Mouse (Mus musculus): ENCODE results near the gene Rab17.

The Rab17 gene

DNA sequence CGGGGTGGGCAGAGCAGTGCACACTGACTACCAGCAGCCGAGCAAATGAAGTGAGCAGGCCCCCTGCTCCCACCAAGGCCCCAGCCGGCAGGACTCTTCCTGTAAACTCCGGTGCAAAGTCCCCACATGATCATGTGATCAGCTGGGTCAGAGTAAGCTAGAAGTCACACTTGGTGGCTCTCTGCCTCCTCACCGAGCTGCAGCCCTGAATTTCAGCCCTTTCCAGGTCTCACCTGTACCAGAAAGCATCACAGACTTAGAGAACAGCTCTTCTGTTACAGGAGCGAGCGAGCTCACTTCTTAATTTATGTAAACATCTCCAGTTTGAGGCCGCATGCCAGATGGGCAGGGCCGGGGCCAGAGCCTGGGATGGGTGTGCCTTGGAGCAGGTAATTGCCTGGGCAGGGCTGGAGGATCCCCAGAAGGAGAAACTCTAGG is at the start of gene Rab17:
Rab17 (minus strand) TSS at position 315 of the 438 bp plus-strand sequence.
- in situ Hi-C loops (cut with MboI; ENCODE audit: unreplicated experiment in 2 of 2): loop anchor here in 1 of 2 experiments (25.0 kb wide), 3 partner anchors 307 to 518 kb away; partner anchors contain the start of genes Erfe, Klhl30 and Traf3ip1

DNA sequence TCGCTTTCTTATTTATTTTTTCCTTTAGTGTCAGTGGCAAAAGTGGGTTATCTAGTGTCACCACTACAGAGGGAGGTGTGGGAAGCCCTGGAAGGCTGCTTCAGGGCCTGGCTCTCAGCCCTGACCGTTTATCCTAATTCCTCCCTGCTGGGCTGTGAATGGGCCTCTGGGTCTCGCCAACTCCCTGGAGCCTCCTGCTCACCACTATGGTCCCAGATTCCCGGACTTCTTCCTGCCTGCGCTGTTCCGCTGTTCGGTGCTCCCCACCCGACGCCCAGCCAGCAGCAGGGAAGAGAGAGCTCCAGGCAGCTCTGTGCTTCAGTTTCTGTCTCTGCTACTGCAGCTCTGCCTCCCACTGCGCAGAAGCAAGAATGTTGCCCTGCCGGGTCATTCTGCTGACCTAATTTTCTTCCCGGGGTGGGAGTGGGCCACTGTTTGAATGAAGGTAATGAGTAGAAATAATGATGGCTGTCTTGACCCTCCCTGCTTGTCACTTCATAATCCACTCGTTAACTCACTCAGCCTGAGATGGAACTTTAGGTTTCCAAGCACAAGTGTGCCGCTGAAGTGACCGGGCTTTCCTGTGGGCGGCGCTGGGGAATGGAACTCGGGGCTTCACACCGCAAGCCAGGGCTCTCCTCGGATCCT is 47.8 kb upstream of the Rab17 start:
- in situ Hi-C loops (cut with MboI; ENCODE audit: unreplicated experiment in 2 of 2): no loop called here

DNA sequence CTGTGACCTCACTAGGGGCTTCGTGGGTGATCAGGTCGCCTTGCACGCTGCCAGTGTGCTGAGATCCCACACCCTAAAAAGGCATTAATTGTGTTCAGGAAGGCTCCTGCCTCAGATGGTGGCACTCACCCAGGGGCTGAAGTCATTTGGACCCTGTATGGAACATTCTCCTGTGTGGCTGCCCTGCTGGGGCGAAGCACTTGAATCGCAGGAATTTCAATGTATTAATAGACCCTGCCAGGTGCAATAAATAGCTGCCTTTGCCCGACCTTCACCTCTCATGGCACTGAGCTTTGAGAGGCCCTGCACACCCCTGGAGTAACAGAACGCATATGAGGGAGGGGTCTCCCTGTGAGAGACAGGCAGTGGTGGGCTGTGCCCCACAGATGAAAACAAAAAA is 46.1 kb upstream of the Rab17 start:
- in situ Hi-C loops (cut with MboI; ENCODE audit: unreplicated experiment in 2 of 2): no loop called here

- in situ Hi-C loops (cut with MboI; ENCODE audit: unreplicated experiment in 2 of 2): no loop called here
These were observed 44.3 kb upstream of the Rab17 start for GRCm38 (mm10) chr1:91013803-91014202.

- in situ Hi-C loops (cut with MboI; ENCODE audit: unreplicated experiment in 2 of 2): no loop called here
These were observed 41.9 kb upstream of the Rab17 start for GRCm38 (mm10) chr1:91011336-91011735.

DNA sequence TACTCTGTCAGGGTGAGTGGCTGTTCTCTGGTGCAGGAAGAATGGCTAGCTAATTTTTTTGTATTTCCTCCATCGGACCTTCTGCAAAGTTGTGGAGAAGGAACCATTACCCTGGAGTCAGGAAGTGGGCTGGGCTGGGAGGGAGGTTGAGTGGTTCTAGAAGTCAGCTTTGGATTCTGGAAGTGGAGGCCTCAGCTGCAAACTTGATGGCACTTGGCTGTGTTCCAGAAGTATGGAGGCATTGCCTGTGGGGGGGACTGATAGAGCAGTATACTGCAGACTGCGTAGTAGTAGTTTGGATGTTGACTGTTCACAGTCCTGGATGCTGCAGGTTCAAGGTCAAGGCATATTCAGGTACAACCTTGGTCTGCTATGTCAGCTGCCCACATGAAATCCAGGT is 41.3 kb upstream of the Rab17 start:
- in situ Hi-C loops (cut with MboI; ENCODE audit: unreplicated experiment in 2 of 2): no loop called here

- in situ Hi-C loops (cut with MboI; ENCODE audit: unreplicated experiment in 2 of 2): no loop called here
These were observed 40.8 kb upstream of the Rab17 start for GRCm38 (mm10) chr1:91010216-91010615.

DNA sequence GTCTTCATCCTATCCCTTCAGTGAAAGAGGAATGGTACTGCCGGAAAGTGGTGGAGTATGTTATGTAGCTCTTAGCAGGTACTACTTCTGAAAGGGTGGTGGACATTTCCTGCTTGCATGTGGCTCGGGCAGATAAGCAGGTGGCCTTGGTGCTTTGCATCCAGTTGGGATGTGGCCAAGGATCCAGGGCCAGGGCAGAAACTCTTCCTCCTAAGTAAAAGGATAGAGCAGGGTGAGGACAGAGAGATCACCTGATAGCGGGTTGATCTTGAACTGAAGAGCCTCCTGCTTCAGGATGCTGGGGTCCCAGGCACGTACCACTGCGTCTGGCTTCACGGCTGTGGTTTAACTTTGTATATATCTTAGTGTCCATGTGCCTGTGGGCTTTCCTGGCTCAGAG is 39.8 kb upstream of the Rab17 start:
- in situ Hi-C loops (cut with MboI; ENCODE audit: unreplicated experiment in 2 of 2): no loop called here

GRCm38 (mm10) chr1:91008746-91009145 is 39.3 kb upstream of the Rab17 start:
- in situ Hi-C loops (cut with MboI; ENCODE audit: unreplicated experiment in 2 of 2): no loop called here

GRCm38 (mm10) chr1:91008147-91008682 is 38.8 kb upstream of the Rab17 start:
- in situ Hi-C loops (cut with MboI; ENCODE audit: unreplicated experiment in 2 of 2): no loop called here

- in situ Hi-C loops (cut with MboI; ENCODE audit: unreplicated experiment in 2 of 2): no loop called here
These were observed 37.2 kb upstream of the Rab17 start for GRCm38 (mm10) chr1:91006708-91007107.

GRCm38 (mm10) chr1:91006037-91006436 is 36.6 kb upstream of the Rab17 start:
- in situ Hi-C loops (cut with MboI; ENCODE audit: unreplicated experiment in 2 of 2): no loop called here

DNA sequence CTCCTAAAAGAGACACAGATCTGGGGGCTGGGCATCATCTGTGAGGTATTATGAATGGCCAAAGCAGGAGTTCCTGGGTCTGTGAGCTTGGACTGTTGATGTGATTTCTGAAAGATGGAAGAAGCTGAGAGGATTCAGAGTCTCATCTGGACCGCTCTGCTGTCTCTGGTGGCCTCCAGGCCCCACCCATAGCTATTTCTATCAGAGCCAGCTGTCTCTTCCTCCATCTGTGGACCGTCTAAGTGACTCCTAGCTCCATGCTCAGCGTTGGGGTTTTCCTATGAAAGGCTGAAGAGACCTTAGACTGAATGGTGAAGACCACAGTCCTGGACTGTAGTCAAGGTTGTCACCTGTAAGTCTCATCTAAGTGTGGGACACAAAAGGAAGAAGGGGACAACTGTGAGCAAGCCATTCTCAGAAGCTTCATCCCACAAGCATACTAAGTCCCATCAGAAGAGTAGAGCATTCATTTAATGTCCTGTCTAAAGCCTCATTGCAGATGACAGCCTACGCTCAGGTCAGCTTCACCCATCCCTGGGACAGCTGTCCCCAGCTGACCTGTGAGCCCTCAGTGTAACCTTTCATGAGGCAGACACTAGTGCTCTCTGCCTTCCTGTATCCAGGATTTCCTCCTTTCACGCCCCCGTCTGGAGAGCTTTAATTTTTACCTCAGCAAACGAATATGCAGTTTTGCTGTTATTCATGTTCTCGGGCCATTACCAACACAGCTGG is 34.2 kb upstream of the Rab17 start:
- in situ Hi-C loops (cut with MboI; ENCODE audit: unreplicated experiment in 2 of 2): no loop called here

GRCm38 (mm10) chr1:91002641-91003040 is 33.2 kb upstream of the Rab17 start:
- in situ Hi-C loops (cut with MboI; ENCODE audit: unreplicated experiment in 2 of 2): no loop called here

GRCm38 (mm10) chr1:91001871-91002539 is 32.5 kb upstream of the Rab17 start:
- in situ Hi-C loops (cut with MboI; ENCODE audit: unreplicated experiment in 2 of 2): no loop called here

- in situ Hi-C loops (cut with MboI; ENCODE audit: unreplicated experiment in 2 of 2): no loop called here
These were observed 31.6 kb upstream of the Rab17 start for GRCm38 (mm10) chr1:91001101-91001500.

- in situ Hi-C loops (cut with MboI; ENCODE audit: unreplicated experiment in 2 of 2): no loop called here
These were observed 30.6 kb upstream of the Rab17 start for GRCm38 (mm10) chr1:90999911-91000601.

DNA sequence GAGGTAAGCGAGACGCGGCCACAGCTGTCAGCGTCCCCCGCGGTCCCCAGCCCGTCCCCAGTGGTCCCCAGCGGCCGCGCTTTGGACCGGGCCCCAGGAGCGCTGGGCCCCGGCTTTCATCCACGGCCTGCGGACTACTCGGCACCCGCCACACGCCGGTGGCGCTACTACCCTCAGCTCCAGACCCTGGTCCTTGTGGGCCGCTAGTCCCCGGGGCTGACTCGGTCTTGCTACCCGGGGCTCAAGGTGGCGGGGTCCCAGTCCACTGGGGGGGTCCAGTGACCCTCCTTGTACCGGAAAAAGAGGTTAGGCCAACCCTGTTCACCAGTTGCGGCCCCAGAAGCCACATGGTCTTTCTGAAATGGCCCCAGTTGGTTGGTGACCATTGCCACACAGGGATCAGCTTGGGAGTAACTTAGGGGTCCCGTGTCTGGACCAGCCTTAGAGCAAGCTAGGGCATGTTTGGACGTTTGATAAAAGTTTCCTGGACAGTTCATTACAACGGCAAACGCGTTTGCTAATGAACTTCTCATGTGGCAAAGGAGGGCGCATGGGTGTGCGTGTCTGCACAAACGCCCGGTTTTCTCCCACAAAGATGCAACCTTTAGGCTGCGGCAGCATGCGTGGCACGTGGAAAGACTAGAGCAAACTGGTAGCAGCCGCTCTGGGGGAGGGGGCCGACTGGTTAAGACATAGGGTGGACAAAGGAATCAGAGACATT is 29.6 kb upstream of the Rab17 start:
- in situ Hi-C loops (cut with MboI; ENCODE audit: unreplicated experiment in 2 of 2): no loop called here

GRCm38 (mm10) chr1:90998268-90998890 is 28.9 kb upstream of the Rab17 start, which contains the start of gene Lrrfip1:
TSS of gene Lrrfip1 (plus strand) at chr1:90998737.
- in situ Hi-C loops (cut with MboI; ENCODE audit: unreplicated experiment in 2 of 2): no loop called here

DNA sequence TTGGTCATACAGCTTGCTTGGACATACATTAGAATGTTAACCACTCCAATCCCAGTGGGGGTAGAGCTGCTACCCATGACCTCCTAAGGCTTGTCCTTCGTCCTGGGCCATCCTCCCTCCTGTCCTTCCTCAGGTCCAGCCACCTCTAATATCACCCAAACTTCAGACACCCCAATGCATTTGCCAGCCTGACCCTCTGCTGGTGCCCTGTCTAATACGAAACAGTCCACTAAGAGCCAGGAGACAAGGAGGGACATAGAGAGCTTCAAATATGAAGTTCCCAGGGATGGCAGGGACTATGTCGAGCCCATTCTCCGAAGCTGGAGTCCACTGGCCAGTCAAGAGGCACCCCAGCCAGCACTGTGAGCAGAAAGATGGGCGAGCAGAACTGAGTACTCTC is 28.2 kb upstream of the Rab17 start:
- in situ Hi-C loops (cut with MboI; ENCODE audit: unreplicated experiment in 2 of 2): no loop called here
